Mouse (Mus musculus): Measurements from ENCODE around the gene Cs.

Cs gene

DNA sequence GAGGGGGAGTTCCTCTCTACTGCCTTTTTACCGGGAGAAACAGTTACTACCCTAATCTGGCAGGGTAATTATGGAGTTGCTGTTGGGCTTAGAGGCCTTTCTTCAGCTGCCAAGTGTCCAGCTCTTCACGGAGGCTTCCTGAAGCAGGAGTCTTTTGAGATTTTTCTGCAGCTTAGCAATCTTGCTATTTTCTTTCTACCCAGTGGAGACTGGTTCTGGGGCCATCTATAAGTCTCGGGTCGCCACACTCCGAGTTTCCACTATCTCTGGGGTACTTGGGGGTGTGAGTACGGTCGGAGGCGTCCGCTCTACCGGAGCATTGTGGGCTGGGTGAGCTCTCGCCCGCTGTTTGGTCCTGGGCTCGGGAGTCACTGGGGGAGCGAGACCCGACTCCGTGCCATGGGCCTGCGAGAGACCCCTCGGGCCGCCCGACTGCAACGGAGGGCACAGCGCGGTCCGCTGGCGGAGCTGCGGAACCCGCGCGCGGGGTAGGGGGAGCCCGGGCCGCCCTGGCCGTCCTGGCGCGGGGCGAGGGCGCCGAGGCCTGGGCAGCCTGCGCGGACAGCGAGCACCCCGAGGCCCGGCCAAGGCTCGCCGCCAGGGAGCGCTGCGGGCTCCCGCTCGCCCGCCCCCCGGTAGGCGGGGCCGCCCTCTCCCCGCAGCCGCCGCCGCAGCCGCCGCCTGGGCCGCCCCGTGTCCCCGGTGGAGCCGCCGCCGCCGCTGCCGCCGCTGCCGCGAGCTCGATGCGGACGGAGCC, 39.1 kb downstream of the Cs start, which contains the start of gene Ankrd52:
Gene Ankrd52, plus strand, starts transcription at position 661 of the 757 bp plus-strand sequence.
- Histone ChIP-seq H3K36me3 (ENCODE audit: control insufficient read depth, insufficient read depth, low read length, poor library complexity, severe bottlenecking) (peaks cover 2% of the 10 kb centered on the region; the same call in 1 of the 2 replicates), H3K27me3 (ENCODE audit: control insufficient read depth, insufficient read depth, low read length, poor library complexity, severe bottlenecking) (no peaks in the 10 kb centered on the region)
- DNase-seq (ENCODE audit: low read depth, low spot score): peak; percentile 89

DNA sequence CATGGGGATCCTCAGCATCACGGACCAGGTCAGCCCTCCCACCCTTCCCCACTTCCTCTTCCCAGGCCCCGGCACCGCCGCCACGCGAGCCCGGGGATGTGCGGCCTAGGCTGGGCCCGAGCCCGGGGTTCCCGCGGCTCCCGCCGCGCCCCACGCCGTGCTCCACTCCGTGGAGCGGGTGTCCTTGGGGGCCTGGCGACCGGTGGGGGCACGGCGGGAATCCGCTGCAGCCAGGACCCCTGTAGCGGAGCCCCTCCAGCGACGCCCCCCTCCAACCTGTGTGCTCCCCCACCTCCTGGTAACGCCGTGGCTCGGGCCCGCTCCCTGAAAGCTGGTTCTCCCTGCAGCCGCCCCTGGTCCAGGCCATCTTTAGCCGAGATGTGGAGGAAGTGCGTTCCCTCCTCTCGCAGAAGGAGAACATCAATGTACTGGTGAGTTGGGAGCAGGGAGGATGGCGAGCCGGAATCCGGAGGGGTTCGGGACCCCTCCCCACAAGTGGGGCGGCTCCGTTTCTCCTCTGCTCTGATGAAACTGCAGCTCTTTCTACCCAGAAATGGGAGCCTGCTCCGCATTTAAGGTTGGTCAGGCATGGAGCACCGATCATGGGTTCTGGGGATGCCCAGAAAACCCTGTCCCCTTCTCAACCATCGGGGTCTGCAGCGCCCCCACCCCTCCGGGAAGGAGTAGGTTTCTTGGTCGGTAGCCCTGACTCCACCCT, 39.8 kb downstream of the Cs start:
- no peak for DNase-seq (ENCODE audit: low read depth, low spot score)
- H3K36me3 ChIP-seq (ENCODE audit: control insufficient read depth, insufficient read depth, low read length, poor library complexity, severe bottlenecking): peaks cover 2% of the 10 kb centered on the region; the same call in 1 of the 2 replicates
- H3K27me3 ChIP-seq (ENCODE audit: control insufficient read depth, insufficient read depth, low read length, poor library complexity, severe bottlenecking): no peaks in the 10 kb centered on the region

DNA sequence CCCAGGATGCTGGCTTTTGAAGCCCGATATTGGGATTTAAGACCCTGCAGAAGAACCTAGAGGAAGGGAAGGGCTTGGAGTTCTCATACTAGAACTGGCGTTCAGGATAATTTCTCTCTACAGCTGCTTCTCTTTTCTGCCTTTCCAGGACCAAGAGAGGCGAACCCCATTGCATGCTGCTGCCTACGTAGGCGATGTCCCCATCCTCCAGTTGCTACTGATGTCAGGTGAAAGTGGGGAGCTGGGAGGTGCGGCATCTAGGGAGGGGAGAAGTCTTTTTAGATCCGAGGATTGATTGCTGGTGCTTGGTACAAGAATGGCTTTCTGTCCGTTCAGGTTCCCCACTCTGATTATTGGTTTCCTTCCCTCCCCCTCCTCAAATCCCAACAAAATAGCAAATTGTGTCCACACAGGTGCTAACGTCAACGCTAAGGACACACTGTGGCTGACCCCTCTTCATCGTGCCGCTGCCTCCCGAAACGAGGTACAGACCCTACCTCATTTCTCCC, 40.5 kb downstream of the Cs start:
- peaks cover 2% of the 10 kb centered on the region for H3K36me3 ChIP-seq (ENCODE audit: control insufficient read depth, insufficient read depth, low read length, poor library complexity, severe bottlenecking)
- no peaks in the 10 kb centered on the region for H3K27me3 ChIP-seq (ENCODE audit: control insufficient read depth, insufficient read depth, low read length, poor library complexity, severe bottlenecking)
- DNase-seq (ENCODE audit: low read depth, low spot score): no peak

DNA sequence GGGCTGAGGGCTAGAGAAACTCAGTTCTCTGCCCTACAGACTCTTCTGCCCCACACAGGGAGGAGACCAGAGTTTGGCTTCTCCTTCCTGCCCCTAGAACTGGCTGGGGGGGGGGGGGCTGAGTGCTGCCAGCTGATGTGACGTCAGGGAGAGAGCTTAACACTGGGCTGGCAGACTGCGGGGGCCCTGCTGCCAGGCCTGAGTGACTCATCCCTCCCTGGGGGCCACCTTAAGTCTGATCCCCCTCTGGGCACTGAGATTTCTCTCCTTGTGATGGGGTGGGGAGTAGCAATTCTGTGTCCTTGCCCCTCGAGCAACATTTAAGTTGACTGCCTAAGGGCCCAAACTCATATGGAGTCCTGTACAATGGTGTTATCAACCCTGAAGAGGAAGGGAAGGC, 40.9 kb downstream of the Cs start:
- Histone ChIP-seq H3K27me3 (ENCODE audit: control insufficient read depth, insufficient read depth, low read length, poor library complexity, severe bottlenecking) (no peaks in the 10 kb centered on the region), H3K36me3 (ENCODE audit: control insufficient read depth, insufficient read depth, low read length, poor library complexity, severe bottlenecking) (peaks cover 2% of the 10 kb centered on the region)
- DNase-seq (ENCODE audit: low read depth, low spot score): no peak

DNA sequence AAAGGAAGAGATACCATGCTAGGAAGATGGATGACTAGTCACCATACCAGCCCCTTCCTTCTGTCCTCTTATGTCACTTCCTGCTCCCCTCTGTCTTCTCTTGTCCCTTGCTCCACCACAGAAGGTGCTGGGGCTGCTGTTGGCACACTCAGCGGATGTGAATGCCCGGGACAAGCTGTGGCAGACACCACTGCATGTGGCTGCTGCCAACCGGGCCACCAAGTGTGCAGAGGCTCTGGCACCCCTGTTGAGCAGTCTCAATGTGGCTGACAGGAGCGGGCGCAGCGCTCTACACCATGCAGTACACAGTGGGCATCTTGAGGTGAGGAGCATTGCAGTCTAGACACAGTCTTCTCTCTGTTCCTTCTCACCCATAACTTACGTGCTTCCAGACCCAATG, 41.7 kb downstream of the Cs start:
- DNase-seq (ENCODE audit: low read depth, low spot score): no peak
- peaks cover 2% of the 10 kb centered on the region for H3K36me3 ChIP-seq (ENCODE audit: control insufficient read depth, insufficient read depth, low read length, poor library complexity, severe bottlenecking)
- no peaks in the 10 kb centered on the region for H3K27me3 ChIP-seq (ENCODE audit: control insufficient read depth, insufficient read depth, low read length, poor library complexity, severe bottlenecking)

DNA sequence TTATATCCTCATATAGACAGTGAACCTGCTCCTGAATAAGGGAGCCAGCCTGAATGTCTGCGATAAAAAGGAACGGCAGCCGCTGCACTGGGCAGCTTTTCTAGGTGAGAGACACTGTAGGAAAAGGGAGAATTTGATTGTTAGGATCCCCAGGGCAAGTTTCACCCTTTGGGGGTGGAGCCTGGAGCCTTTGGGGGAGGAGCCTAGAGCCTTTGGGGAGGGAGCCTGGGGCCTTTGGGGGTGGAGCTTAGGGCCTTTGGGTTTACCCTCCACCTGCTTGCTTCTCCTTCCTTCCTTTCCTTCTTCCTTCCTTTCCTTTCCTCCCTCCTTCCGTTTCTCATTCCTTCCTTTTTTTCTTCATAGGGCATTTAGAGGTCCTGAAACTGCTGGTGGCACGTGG, 43.0 kb downstream of the Cs start:
- Histone ChIP-seq H3K27me3 (ENCODE audit: control insufficient read depth, insufficient read depth, low read length, poor library complexity, severe bottlenecking) (no peaks in the 10 kb centered on the region), H3K36me3 (ENCODE audit: control insufficient read depth, insufficient read depth, low read length, poor library complexity, severe bottlenecking) (peaks cover 2% of the 10 kb centered on the region)
- peak; percentile 48 for DNase-seq (ENCODE audit: low read depth, low spot score)

DNA sequence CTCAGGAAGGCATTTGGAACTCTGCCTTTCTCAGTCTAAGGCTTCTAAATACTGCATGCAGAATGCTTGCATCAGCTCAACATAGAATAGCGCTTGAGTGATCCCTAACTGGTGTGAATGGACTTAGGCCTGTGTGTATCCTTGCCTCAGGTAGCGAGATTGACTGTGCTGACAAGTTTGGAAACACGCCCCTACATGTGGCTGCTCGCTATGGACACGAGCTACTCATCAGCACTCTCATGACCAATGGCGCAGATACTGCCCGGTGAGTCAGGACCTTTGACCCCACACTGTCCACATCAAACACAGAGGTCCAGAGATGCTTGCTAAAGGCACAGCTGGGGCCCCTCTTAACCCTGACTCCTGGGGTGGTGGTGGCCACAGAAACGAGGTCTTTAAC, 44.9 kb downstream of the Cs start:
- H3K27me3 ChIP-seq (ENCODE audit: control insufficient read depth, insufficient read depth, low read length, poor library complexity, severe bottlenecking): no peaks in the 10 kb centered on the region
- peaks cover 2% of the 10 kb centered on the region for H3K36me3 ChIP-seq (ENCODE audit: control insufficient read depth, insufficient read depth, low read length, poor library complexity, severe bottlenecking)
- DNase-seq (ENCODE audit: low read depth, low spot score): no peak

DNA sequence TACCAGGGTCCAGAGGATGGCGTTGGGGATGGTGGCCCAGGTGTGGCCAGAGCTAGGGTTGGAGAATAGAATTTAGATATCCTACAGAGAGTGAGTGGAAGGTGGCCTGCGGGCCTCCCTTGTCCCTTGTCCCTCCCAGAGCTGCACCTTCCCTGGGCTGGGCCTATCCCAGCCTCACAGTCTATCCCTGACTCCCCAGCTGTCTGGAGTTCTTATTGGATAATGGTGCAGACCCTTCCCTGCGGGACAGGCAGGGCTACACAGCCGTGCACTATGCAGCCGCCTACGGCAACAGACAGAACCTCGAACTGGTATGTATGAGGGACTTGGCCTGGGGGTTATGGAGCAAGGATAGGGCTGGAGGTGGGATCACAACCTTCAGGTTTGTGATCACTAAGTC, 48.4 kb downstream of the Cs start:
- DNase-seq (ENCODE audit: low read depth, low spot score): no peak
- Histone ChIP-seq H3K27me3 (ENCODE audit: control insufficient read depth, insufficient read depth, low read length, poor library complexity, severe bottlenecking) (no peaks in the 10 kb centered on the region), H3K36me3 (ENCODE audit: control insufficient read depth, insufficient read depth, low read length, poor library complexity, severe bottlenecking) (peaks cover 14% of the 10 kb centered on the region)

DNA sequence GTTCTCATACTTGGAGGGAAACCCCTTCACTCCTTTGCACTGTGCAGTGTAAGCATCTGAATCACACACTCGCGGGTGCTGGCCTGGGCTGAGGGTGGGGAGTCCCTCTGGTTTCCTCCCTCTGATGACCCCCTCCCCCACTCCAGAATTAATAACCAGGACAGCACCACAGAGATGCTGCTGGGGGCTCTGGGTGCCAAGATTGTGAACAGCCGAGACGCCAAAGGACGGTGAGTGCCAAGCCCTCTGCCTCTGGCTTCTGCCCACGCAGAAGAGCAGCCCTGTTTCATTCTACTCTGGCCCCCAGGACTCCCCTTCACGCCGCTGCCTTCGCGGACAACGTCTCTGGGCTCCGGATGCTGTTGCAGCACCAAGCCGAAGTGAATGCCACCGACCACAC, 51.4 kb downstream of the Cs start:
- H3K27me3 ChIP-seq (ENCODE audit: control insufficient read depth, insufficient read depth, low read length, poor library complexity, severe bottlenecking): no peaks in the 10 kb centered on the region
- H3K36me3 ChIP-seq (ENCODE audit: control insufficient read depth, insufficient read depth, low read length, poor library complexity, severe bottlenecking): peaks cover 17% of the 10 kb centered on the region
- no peak for DNase-seq (ENCODE audit: low read depth, low spot score)

DNA sequence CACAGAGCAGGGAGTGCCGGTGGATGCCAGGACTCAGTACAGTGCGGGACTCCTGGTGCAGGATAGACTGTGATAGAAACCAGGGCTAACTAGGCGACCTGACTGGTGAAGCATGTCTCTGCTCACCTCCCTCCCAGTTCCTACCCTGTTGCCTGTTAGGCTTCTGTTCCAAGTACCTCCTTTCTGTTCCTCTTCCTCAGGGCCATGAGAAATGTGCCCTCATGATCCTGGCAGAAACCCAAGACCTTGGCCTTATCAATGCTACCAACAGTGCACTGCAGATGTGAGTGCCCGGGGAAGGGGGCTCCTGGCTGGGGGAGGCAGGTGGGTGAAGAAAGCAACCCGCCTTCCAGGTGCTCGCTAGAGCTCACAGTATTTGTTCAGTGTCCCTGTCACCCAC, 52.0 kb downstream of the Cs start:
- Histone ChIP-seq H3K27me3 (ENCODE audit: control insufficient read depth, insufficient read depth, low read length, poor library complexity, severe bottlenecking) (no peaks in the 10 kb centered on the region), H3K36me3 (ENCODE audit: control insufficient read depth, insufficient read depth, low read length, poor library complexity, severe bottlenecking) (peaks cover 17% of the 10 kb centered on the region)
- DNase-seq (ENCODE audit: low read depth, low spot score): no peak

DNA sequence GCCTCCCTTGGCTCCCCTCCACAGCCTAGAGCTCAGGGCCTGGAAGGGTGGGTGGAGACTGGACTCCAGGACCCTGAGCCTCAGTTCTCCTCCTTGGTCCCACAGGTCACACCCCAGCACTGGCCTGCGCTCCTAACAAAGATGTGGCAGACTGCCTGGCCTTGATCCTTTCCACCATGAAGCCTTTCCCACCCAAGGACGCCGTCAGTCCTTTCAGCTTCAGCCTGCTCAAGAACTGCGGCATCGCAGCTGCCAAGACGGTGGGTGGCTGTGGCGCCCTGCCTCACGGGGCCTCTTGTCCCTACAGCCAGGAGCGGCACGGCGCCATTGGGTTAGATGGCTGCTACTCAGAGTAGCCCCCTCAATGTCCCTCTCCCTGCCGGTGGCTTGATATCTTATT, 52.8 kb downstream of the Cs start:
- DNase-seq (ENCODE audit: low read depth, low spot score): no peak
- no peaks in the 10 kb centered on the region for H3K27me3 ChIP-seq (ENCODE audit: control insufficient read depth, insufficient read depth, low read length, poor library complexity, severe bottlenecking)
- peaks cover 17% of the 10 kb centered on the region for H3K36me3 ChIP-seq (ENCODE audit: control insufficient read depth, insufficient read depth, low read length, poor library complexity, severe bottlenecking)

DNA sequence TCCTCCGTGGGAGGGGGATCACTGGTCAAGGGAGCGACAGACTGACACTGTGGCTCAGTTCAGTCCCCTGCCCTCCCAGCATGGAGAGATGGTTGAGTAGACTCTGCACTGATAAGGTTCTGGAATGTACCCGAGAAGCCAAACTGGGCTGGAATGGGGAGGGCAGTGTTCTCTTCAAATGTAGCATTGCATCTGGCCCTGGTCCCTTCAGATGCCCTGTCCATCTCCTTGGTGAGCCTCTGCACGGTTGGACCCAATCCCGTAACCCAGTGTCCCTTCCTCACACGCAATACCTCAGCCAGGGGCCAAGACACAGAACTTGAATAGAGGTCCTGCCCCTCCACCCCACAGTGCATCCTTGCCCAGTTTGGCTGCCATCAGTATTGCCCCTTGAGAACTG, 54.3 kb downstream of the Cs start:
- no peak for DNase-seq (ENCODE audit: low read depth, low spot score)
- Histone ChIP-seq H3K27me3 (ENCODE audit: control insufficient read depth, insufficient read depth, low read length, poor library complexity, severe bottlenecking) (no peaks in the 10 kb centered on the region), H3K36me3 (ENCODE audit: control insufficient read depth, insufficient read depth, low read length, poor library complexity, severe bottlenecking) (peaks cover 17% of the 10 kb centered on the region)

DNA sequence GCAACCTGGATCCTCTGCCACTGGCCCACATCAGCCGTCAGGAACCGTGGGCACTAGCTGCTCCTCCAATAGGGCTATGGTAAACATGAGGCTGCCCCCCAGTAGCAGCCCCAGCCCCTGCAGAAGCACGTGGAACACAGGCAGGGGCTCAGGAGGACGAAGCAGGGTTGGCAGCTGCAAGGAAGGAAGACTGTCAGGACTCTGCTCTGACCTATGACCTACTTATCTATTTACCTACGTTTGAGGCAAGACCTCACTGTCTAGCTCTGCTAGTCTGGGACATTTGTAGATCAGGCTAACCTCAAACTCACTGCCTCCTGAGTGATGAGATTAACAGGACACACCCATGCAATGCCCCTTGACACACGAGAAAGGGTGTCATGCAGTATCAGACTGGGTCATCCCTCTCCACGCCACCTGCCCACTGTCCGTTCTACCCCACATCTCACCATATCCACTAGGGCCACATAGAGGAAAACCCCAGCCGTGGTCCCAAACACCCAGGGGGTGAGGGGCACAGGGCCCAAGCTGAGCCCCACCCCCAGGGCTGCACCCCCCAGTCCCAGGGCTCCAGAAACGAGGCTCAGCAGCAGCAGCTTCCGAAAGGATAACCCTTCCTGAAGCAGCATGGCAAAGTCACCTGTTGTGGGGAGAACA, 58.6 kb downstream of the Cs start:
- DNase-seq (ENCODE audit: low read depth, low spot score): no peak
- peaks cover 2% of the 10 kb centered on the region; the same call in 1 of the 2 replicates for H3K36me3 ChIP-seq (ENCODE audit: control insufficient read depth, insufficient read depth, low read length, poor library complexity, severe bottlenecking)
- H3K27me3 ChIP-seq (ENCODE audit: control insufficient read depth, insufficient read depth, low read length, poor library complexity, severe bottlenecking): no peaks in the 10 kb centered on the region

DNA sequence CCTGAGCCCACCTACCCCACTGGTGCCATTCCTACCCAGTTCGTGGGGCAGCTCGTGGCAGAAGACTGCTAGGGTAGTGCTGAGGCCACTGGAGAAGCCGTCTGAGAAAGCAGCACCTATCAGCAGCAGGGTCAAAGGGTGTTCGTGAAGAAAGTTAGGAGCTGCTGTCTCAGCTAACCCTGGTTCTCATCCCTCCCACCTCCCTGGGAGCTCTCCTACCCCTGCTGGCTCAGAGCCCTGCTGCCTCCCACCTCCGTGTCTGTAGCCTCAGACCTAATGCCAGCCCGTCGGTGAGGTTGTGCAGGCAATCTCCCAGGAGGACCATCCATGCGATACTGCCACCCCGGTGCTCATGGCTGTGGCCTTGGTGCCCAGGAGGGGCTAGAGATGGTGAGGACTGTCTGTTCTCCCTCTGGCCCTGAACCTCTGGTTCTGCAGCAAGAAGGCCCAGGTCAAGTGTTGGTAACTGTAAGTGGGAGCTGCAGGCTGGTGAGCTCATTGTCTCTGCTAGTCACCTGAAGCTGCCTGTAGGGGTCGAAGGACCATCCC, 59.3 kb downstream of the Cs start:
- no peak for DNase-seq (ENCODE audit: low read depth, low spot score)
- H3K36me3 ChIP-seq (ENCODE audit: control insufficient read depth, insufficient read depth, low read length, poor library complexity, severe bottlenecking): peaks cover 2% of the 10 kb centered on the region; the same call in 1 of the 2 replicates
- no peaks in the 10 kb centered on the region for H3K27me3 ChIP-seq (ENCODE audit: control insufficient read depth, insufficient read depth, low read length, poor library complexity, severe bottlenecking)

DNA sequence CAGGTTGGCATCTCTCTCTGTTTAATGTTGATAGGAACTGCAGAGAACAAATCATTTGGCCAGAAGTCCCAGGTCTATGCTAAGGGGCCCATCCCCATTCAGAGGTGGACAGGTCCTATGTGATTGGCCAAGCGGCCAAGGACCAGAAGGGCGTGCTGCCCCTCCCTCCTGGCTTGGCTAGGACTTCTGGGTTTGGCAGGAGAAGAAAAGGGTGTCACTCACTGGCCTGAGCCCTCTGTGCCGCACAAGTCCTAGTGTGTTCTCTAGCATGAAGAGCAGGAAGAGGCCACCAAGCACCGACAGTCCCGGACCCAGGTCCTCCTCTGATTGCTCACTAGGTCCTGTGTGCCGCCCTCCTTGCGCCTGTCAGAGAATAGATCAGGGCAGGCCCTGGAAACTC, 59.9 kb downstream of the Cs start:
- Histone ChIP-seq H3K36me3 (ENCODE audit: control insufficient read depth, insufficient read depth, low read length, poor library complexity, severe bottlenecking) (peaks cover 2% of the 10 kb centered on the region; the same call in 1 of the 2 replicates), H3K27me3 (ENCODE audit: control insufficient read depth, insufficient read depth, low read length, poor library complexity, severe bottlenecking) (no peaks in the 10 kb centered on the region)
- no peak for DNase-seq (ENCODE audit: low read depth, low spot score)
